Mouse (Mus musculus): Measurements from ENCODE around the gene Clic5.

The Clic5 gene

GRCm38 (mm10) chr17:44202952-44203351 is 14.6 kb downstream of the Clic5 start:
- no peak for DNase-seq

DNA sequence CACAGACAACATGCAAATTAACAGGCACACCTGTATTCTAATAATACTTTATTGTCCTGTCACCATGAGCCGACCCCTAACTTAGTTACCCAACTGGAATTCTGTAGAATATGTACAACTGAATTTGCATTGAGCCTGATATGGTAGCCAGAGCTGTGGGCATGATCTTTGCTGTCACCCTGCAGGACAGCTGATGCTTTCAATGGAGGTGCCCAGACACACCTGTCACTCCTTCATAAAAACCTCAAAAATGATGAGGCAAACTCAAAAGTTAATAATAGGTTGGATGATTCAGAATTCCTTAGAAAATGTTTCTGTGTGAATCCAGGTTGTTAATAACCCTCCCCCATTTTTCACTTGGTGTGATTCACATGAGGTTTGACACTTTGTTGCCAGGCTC is 16.4 kb downstream of the Clic5 start:
- no peak for DNase-seq

DNA sequence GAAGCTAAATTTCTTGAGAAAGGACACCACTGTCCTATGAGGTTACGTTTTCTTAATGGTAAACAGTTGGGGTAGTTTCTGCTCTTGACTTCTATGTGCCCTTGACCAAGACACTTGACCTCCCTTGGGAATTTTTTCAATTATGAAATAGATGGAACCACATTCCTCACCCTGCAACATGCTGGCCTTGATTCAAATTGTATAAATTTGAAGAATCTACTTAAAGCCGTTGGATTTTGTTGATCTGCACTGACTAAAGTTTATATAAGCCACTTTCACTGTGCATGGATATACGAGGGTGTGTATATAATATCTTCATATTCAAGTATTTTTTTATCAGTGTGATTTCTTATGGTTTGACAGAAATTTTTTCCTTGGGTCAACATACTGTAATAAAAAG is 17.2 kb downstream of the Clic5 start:
- DNase-seq: no peak

DNA sequence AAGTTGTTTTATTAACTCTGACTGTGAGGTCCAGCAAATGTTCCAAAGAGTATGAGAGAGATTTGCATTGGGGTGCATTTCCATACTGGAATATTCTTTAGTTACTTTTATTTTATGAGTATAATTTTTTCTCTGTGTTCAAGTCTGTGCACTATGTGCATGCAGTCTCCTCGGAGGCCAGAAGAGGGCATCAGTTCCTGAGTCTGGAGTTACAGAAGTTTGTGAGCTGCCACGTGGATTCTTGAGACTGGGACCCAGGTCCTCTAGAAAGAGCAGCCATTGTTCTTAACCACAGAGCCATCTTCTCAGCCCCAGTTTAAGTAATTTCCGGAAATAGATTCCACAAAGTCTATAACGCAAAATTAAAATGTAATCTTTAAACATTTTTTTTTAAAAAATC is 20.5 kb downstream of the Clic5 start:
- DNase-seq: no peak

GRCm38 (mm10) chr17:44212960-44213619 is 24.7 kb downstream of the Clic5 start:
- no peak for DNase-seq

- DNase-seq: no peak
Measured at GRCm38 (mm10) chr17:44215196-44215799, 26.9 kb downstream of the Clic5 start.

DNA sequence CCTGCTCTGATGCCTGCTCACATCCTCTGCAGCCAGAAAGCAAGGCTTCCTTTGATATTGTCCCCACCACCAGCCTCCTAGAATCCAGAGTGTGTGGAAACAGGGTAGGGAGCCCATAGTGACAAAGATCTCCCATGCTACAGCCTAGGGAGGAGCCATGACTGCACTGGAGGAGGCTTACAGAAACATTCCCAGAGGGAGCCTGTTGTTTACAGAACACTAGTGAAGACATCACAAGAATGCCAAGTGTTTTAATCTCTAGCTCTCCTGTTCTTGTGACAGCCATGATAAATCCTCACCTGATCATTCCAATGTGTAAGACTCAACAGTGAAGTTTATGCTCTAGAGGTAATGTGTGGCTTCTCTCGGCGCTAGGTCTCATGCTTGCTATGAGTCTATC is 28.8 kb downstream of the Clic5 start:
- DNase-seq: no peak

GRCm38 (mm10) chr17:44219943-44220342 is 31.6 kb downstream of the Clic5 start:
- DNase-seq: no peak

DNA sequence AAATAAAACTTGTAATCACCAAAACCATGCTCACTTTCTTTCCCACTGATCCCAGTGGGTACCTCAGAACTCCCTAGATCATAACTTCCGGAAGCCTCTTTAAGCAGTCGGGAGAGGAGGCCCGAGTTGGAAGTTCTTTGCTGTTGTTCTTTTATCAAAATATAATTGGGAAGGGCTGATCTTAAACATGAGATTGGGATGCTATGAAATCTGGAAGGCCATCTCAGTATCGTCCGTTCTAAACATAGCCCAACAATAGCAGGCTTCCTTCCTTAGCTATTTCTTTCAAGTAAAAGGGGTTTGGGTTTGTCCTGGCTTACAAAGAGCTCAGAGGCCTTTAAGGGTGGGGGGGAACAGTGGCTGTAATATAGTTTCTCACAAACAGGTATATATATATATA is 40.0 kb downstream of the Clic5 start:
- DNase-seq: no peak

DNA sequence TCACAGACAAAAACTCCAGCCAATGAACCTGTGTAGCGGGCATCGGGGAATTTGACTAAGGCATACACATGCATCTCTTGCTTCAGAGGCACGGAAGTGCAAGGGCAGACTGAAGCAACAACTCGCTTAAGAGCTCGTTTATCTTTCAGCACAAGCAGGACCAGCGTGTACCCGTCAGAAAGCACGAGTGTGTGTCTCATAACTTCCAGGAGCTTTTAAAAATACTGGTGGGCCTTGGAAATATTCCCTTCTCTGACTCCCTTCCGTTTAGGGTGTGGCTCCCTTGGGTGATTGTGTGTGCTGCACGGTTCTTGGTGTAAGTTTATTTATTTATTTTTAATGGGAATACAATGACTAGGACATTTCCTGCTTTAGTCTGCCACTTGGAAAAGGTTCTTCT is 41.7 kb downstream of the Clic5 start:
- no peak for DNase-seq

DNA sequence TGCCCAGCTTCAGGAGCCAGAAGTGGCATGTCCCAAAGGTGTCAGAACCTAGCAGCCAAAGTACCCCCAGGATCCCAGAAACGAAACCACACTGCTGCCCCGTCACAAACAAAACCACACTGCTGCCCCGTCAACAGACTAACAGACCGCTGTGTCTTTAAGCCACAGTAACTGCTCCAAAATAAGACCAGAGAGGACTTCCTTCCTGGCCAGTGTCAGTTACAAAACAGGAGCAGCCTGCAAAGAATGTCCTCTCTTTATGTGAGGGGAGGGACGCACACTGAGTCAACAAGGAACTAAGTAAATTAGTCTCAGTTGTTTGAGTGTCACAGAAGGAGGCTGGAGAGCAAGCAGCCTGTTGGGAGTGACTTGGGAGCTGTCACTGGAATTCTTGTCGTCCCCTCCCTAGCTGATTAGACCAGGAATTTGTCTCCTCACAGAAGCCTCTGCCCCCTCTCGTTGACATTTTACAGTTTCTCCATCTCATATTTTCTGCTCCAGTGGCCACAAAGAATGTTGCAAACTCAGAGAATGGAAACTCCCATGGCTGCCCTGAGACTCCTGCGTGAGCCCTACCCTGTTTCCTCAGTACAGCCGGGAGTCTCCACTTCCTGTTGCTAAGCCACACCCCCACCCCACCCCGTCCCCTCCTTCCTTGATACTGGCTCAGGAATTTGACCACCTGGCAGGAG is 50.8 kb downstream of the Clic5 start:
- no peak for DNase-seq

GRCm38 (mm10) chr17:44240742-44241141 is 52.4 kb downstream of the Clic5 start:
- DNase-seq: no peak

GRCm38 (mm10) chr17:44244096-44244495 is 55.7 kb downstream of the Clic5 start:
- DNase-seq: no peak

DNA sequence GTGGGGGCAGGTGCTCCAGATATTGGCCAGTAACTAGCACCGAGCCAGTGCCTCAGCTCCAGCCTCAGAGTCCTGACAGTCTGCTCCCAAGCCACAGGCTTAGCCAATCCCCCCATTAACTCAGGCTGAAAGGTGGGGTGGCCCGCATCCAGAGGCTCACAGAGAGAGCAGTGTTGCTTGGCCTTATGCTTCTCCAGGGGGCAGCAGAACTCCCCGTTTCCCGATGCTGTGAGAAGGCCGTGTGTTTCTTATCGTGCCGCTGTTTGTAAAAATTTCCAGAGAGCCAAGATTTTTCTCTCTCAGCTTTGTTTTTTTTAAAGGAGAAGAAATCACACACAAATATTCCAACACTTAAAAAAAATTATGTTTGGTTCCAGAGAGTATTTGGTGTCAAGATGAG is 56.2 kb downstream of the Clic5 start:
- DNase-seq: no peak

GRCm38 (mm10) chr17:44246153-44246700 is 57.8 kb downstream of the Clic5 start:
- no peak for DNase-seq

GRCm38 (mm10) chr17:44249544-44249943 is 61.2 kb downstream of the Clic5 start:
- DNase-seq: no peak

- no peak for DNase-seq
Measured at GRCm38 (mm10) chr17:44252653-44253052, 64.3 kb downstream of the Clic5 start.

- DNase-seq: no peak
Measured at GRCm38 (mm10) chr17:44254698-44255097, 66.3 kb downstream of the Clic5 start.

GRCm38 (mm10) chr17:44256583-44256982 is 68.2 kb downstream of the Clic5 start:
- DNase-seq: peak; percentile 51

DNA sequence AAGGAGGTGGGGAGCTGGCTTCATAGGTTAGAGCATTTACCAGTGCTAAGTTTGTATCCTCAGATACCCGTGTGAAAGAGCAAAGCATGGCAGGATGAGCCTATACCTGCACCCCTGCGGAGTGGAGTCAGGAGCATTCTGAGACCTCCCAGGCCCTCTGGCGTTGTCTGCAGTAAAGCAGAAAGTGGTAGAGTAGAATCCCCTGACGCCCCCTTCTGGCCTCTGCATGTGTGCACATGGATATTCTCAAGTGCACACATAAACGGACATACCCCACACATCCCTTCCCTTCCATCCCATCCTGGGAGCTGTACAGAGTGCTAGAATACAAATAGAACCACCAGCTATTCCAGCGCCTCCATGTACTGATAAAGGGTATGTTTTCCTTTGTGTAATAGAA is 70.9 kb downstream of the Clic5 start:
- DNase-seq: no peak

GRCm38 (mm10) chr17:44261594-44262202 is 73.3 kb downstream of the Clic5 start:
- DNase-seq: peak; percentile 21

- no peak for DNase-seq
Measured at GRCm38 (mm10) chr17:44270043-44270442, 81.7 kb downstream of the Clic5 start.

GRCm38 (mm10) chr17:44271426-44271825 is 83.0 kb downstream of the Clic5 start:
- DNase-seq: no peak

DNA sequence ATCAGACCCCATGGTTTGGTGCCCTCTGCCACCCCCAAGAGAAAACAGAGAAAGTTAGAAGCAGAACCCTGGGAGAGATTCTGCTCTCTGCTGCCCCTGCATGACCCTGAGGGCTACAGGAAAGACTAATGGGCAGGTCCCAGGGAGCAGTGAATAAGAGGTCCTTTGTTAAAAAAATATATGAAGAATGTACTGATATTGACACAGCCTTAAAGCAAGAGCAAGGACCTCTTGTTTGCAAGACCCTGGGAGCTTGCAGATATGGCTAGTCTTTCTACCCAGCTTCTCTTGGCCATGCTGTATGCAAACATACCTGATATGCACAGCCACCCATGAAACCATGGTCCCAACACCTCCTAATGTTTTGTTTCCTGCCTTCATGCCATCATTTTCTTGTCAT is 86.4 kb downstream of the Clic5 start:
- no peak for DNase-seq
